Mouse (Mus musculus): ENCODE measurements around the gene Smndc1. TPM values are rescaled to one million over a fixed set of nuclear protein-coding genes. Genes with fewer than 3 reads are reported as not detected.
"Not testable (repeated sequence)": the region's sequence is repeated elsewhere in the genome, so short reads cannot be mapped to it uniquely, and the experiment has no call there.

Gene Smndc1
- polyA plus RNA-seq, 1 experiment from 2014 or later = 41.6 TPM

- WGBS = 86% methylated on average over 2 of the region's 2 CpGs
- no peak overlapping the region for H3K4me2 ChIP-seq
- no peak for ATAC-seq (ENCODE audit: low FRiP score)
Measured at GRCm38 (mm10) chr19:53407350-53407749, 17.0 kb upstream of the Smndc1 start.

GRCm38 (mm10) chr19:53405810-53406209 is 15.4 kb upstream of the Smndc1 start:
- H3K9me3 ChIP-seq = peaks cover 5% of the 10 kb centered on the region; the same call in 1 of the 2 replicates
- H3K36me3 ChIP-seq = no peaks in the 10 kb centered on the region
- H3K27me3 ChIP-seq = no peaks in the 10 kb centered on the region
- H3K4me1 ChIP-seq (replicated peaks) = peaks cover 5% of the 10 kb centered on the region
- 84% methylated on average over 2 of the region's 2 CpGs for WGBS
- H3K4me3 ChIP-seq = no peak overlapping the region
- ATAC-seq (ENCODE audit: low FRiP score) = no peak
- no peak overlapping the region for H3K27ac ChIP-seq
- H3K9ac ChIP-seq = no peak overlapping the region
- no peak overlapping the region for H3K4me2 ChIP-seq

More at GRCm38 (mm10) chr19:53407350-53407749, 17.0 kb upstream of the Smndc1 start:
- Histone ChIP-seq H3K36me3 (no peaks in the 10 kb centered on the region), H3K4me1 (replicated peaks) (peaks cover 11% of the 10 kb centered on the region), H3K27ac (no peak overlapping the region), H3K9me3 (peaks cover 5% of the 10 kb centered on the region; the same call in 1 of the 2 replicates), H3K9ac (no peak overlapping the region), H3K27me3 (no peaks in the 10 kb centered on the region), H3K4me3 (no peak overlapping the region)

- Histone ChIP-seq H3K27ac (no peak overlapping the region; the same call in 1 of the 2 replicates), H3K9me3 (peaks cover 5% of the 10 kb centered on the region; the same call in 1 of the 2 replicates), H3K4me1 (replicated peaks) (peaks cover 5% of the 10 kb centered on the region), H3K27me3 (no peaks in the 10 kb centered on the region), H3K4me2 (no peak overlapping the region), H3K4me3 (no peak overlapping the region), H3K9ac (no peak overlapping the region), H3K36me3 (no peaks in the 10 kb centered on the region)
- ATAC-seq (ENCODE audit: low FRiP score) = no peak
- WGBS = 60% methylated on average over 18 of the region's 18 CpGs
Measured at GRCm38 (mm10) chr19:53404837-53405356, 14.5 kb upstream of the Smndc1 start.

GRCm38 (mm10) chr19:53404219-53404836 is 13.9 kb upstream of the Smndc1 start:
- H3K9ac ChIP-seq = no peak overlapping the region
- no peak overlapping the region; the same call in 1 of the 2 replicates for H3K27ac ChIP-seq
- H3K9me3 ChIP-seq = peaks cover 5% of the 10 kb centered on the region; the same call in 1 of the 2 replicates
- H3K4me1 ChIP-seq (replicated peaks) = peaks cover 5% of the 10 kb centered on the region
- no peak overlapping the region for H3K4me3 ChIP-seq
- H3K36me3 ChIP-seq = no peaks in the 10 kb centered on the region
- ATAC-seq (ENCODE audit: low FRiP score) = no peak
- WGBS = 89% methylated on average over 10 of the region's 10 CpGs
- no peak overlapping the region for H3K4me2 ChIP-seq
- no peaks in the 10 kb centered on the region for H3K27me3 ChIP-seq

- peaks cover 5% of the 10 kb centered on the region; the same call in 1 of the 2 replicates for H3K9me3 ChIP-seq
- no peak overlapping the region for H3K27ac ChIP-seq
- no peaks in the 10 kb centered on the region for H3K27me3 ChIP-seq
- no peak for ATAC-seq (ENCODE audit: low FRiP score)
- H3K36me3 ChIP-seq = no peaks in the 10 kb centered on the region
- WGBS = 53% methylated on average over 12 of the region's 12 CpGs
- H3K4me1 ChIP-seq (replicated peaks) = peaks cover 5% of the 10 kb centered on the region
- H3K9ac ChIP-seq = no peak overlapping the region
- H3K4me2 ChIP-seq = no peak overlapping the region
- no peak overlapping the region for H3K4me3 ChIP-seq
Measured at GRCm38 (mm10) chr19:53402741-53403432, 12.5 kb upstream of the Smndc1 start.

DNA sequence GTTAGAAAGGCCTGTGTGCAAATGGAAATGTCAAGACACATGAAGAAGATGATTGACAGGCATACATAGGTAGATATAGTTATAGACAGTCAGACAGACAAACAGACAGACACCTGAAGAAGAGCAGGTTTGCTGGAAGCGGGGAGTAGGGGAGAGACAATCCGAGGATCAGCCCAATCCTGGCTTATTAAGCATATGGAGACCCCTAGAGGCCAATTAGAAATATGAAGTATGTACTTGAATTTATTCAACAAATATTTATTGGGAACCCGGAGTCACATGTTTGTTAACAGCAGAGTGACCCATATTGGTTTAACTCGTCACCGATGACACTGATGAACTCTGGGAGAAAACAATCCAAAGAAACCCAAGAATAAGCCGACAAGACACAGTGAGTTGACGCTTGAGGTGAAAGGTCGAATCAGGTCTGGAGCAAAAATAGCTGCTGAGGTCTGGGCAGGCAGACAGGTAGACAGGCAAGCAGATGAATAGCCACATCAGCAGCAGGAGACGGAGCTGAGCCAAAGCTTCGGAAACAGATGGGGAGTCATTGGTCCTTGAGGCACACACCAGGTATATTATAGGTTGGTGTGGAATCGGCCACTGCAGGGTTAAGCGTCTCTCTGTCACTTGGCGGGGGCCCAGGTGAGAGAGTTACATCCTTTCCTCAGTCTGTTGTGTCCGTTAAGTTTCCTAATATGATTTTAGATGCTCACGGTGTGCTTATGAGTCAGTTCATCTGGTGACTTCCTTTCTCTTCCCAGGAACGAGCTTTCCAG is 10.1 kb upstream of the Smndc1 start:
- Histone ChIP-seq H3K36me3 (no peaks in the 10 kb centered on the region), H3K27me3 (no peaks in the 10 kb centered on the region), H3K9me3 (peaks cover 5% of the 10 kb centered on the region; the same call in 1 of the 2 replicates), H3K4me2 (no peak overlapping the region), H3K4me3 (no peak overlapping the region), H3K4me1 (replicated peaks) (peaks cover 5% of the 10 kb centered on the region), H3K27ac (no peak overlapping the region), H3K9ac (no peak overlapping the region)
- no peak for ATAC-seq (ENCODE audit: low FRiP score)
- 87% methylated on average over 16 of the region's 16 CpGs for WGBS

GRCm38 (mm10) chr19:53399213-53399612 is 8.8 kb upstream of the Smndc1 start:
- no peak overlapping the region for H3K27ac ChIP-seq
- 83% methylated on average over 4 of the region's 4 CpGs for WGBS
- no peaks in the 10 kb centered on the region for H3K36me3 ChIP-seq
- no peak overlapping the region for H3K9ac ChIP-seq
- ATAC-seq (ENCODE audit: low FRiP score) = no peak
- H3K4me3 ChIP-seq = no peak overlapping the region
- no peaks in the 10 kb centered on the region for H3K9me3 ChIP-seq
- no peaks in the 10 kb centered on the region for H3K27me3 ChIP-seq
- H3K4me2 ChIP-seq = no peak overlapping the region
- no peaks in the 10 kb centered on the region for H3K4me1 ChIP-seq (replicated peaks)

GRCm38 (mm10) chr19:53397451-53398233 is 7.3 kb upstream of the Smndc1 start:
- no peak for ATAC-seq (ENCODE audit: low FRiP score)
- H3K27me3 ChIP-seq = no peaks in the 10 kb centered on the region
- H3K9ac ChIP-seq = no peak overlapping the region
- 87% methylated on average over 12 of the region's 12 CpGs for WGBS
- no peaks in the 10 kb centered on the region for H3K36me3 ChIP-seq
- no peak overlapping the region for H3K4me3 ChIP-seq
- H3K27ac ChIP-seq = no peak overlapping the region
- H3K4me1 ChIP-seq (replicated peaks) = no peaks in the 10 kb centered on the region
- no peak overlapping the region for H3K4me2 ChIP-seq
- H3K9me3 ChIP-seq = no peaks in the 10 kb centered on the region

DNA sequence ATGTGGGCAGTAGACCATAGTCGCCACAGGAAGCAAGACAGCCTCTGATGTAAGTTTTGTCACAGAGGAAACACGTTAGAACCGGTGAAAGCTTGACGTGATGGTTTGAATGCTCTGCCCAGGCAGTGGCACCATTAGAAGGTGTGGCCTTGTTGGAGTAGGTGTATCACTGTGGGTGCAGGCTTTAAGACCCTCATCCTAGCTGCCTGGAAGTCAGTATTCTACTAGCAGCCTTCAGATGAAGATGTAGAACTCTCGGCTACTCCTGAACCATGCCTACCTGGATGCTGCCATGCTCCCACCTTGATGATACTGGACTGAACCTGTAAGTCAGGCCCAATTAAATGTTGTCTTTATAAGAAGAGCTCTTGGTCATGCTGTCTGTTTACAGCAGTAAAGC is 5.4 kb upstream of the Smndc1 start:
- H3K9me3 ChIP-seq; ATAC-seq (ENCODE audit: low FRiP score); H3K4me3 ChIP-seq; H3K27ac ChIP-seq; H3K27me3 ChIP-seq; H3K4me2 ChIP-seq; H3K4me1 ChIP-seq (replicated peaks); H3K36me3 ChIP-seq: not testable (repeated sequence)
- 35% methylated on average over 5 of the region's 5 CpGs for WGBS
- H3K9ac ChIP-seq = peak overlapping the region; percentile 11; the same call in 1 of the 2 replicates

DNA sequence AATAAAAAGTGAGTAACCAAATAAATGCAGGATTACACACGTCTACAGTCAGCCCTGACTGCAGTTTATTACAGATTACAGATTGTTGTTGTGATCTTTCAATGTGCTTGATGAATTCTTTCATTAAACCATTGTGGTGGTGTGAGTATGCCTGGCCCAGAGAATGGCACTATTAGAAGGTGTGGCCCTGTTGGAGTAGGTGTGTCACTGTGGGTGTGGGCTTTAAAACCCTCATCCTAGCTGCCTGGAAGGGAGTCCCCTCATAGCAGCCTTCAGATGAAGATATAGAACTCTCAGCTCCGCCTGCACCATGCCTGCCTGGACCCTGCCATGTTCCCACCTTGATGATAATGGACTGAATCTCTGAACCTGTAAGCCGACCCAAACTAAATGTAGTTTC is 4.6 kb upstream of the Smndc1 start:
- not testable (repeated sequence) for H3K27me3 ChIP-seq; H3K36me3 ChIP-seq; H3K9me3 ChIP-seq; ATAC-seq (ENCODE audit: low FRiP score); H3K4me1 ChIP-seq (replicated peaks); H3K27ac ChIP-seq; H3K9ac ChIP-seq; H3K4me3 ChIP-seq; H3K4me2 ChIP-seq
- 74% methylated on average over 3 of the region's 3 CpGs for WGBS

DNA sequence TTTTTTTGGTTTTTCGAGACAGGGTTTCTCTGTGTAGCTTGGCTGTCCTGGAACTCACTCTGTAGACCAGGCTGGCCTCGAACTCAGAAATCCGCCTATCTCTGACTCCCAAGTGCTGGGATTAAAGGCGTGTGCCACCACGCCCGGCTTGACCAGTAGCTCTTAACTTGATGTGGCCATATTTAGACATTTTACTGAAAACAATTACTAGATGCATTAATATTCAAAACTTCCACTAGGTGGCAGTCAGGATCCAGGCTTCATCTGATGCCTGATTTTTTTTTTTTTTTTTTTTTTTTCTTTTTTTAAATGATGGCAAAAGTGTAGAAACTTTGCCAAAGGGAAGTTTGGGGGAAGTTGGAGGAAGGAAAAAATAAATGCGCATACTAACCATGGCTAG is 4.2 kb upstream of the Smndc1 start:
- H3K4me3 ChIP-seq = no peak overlapping the region
- no peaks in the 10 kb centered on the region for H3K36me3 ChIP-seq
- H3K4me1 ChIP-seq (replicated peaks) = peaks cover 10% of the 10 kb centered on the region
- H3K4me2 ChIP-seq = no peak overlapping the region
- 24% methylated on average over 7 of the region's 7 CpGs for WGBS
- no peaks in the 10 kb centered on the region for H3K27me3 ChIP-seq
- H3K9ac ChIP-seq = no peak overlapping the region
- H3K9me3 ChIP-seq = no peaks in the 10 kb centered on the region
- no peak for ATAC-seq (ENCODE audit: low FRiP score)
- H3K27ac ChIP-seq = no peak overlapping the region
